Comparison of ENCODE assay signal across 30 mouse cellular contexts in the genomic region with DNA sequence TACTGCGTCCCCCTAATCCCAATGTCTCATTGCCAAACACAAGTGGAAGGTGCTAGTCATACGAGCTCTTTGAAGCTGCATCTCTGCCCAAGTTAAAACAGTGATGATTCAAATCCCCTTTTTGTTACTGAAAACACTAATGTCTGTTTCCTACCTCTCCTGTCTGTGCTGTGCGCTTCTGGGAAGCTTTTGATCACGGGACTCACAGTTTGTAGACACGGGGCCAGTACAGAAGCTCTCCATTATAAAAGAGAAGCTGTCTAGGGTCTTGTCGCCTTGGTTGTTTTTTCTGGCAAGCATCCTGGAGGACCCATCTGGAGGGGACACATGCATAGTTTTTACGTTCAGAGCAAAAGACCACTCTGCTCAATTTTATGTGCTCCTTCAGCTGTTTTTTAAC. TPM values are rescaled to one million over a fixed set of nuclear protein-coding genes. Genes with fewer than 3 reads are reported as not detected.
"Had no signal": no experiment of that assay in that cellular context is flagged by ENCODE, and none has a peak within 500 bp of the region (broad histone marks: within the 10 kb centered on the region; RNA-seq: fewer than 3 reads in every experiment).

No protein-coding gene starts in this region.

- H3K27ac ChIP-seq: gastrocnemius, adult 2 months; heart, embryonic 10.5 days; hindbrain, embryonic 10.5 days; hindbrain, embryonic 12.5 days; hindbrain, embryonic 14.5 days; intestine, embryonic 15.5 days; layer of hippocampus, adult 2 months; left cerebral cortex, adult 2 months; limb, embryonic 10.5 days; limb, embryonic 12.5 days; liver, embryonic 13.5 days had no signal

- H3K9me3 ChIP-seq: heart, embryonic 10.5 days; hindbrain, embryonic 10.5 days; hindbrain, embryonic 12.5 days; intestine, embryonic 15.5 days; limb, embryonic 10.5 days; limb, embryonic 12.5 days; liver, embryonic 13.5 days had no signal

- DNase-seq: gastrocnemius, adult 2 months; gastrocnemius, postnatal 10 days; gastrocnemius, postnatal 25 days; heart, adult 18-20 months; heart, postnatal 10 days; heart, postnatal 4 days; kidney, adult 18-20 months; kidney, adult 8-10 months; kidney, postnatal 10 days; kidney, postnatal 25 days; kidney, postnatal 4 days; liver; liver, embryonic 13.5 days had no signal

- H3K36me3 ChIP-seq: heart, embryonic 10.5 days; hindbrain, embryonic 10.5 days; hindbrain, embryonic 12.5 days; intestine, embryonic 15.5 days; limb, embryonic 10.5 days; limb, embryonic 12.5 days; liver, embryonic 13.5 days had no signal

- H3K4me2 ChIP-seq: hindbrain, embryonic 12.5 days; hindbrain, embryonic 14.5 days; intestine, embryonic 15.5 days; limb, embryonic 12.5 days; liver, embryonic 11.5 days; liver, embryonic 13.5 days had no signal

- H3K4me1 ChIP-seq: heart, embryonic 10.5 days; hindbrain, embryonic 10.5 days; hindbrain, embryonic 12.5 days; intestine, embryonic 15.5 days; limb, embryonic 10.5 days; liver, embryonic 13.5 days had no signal

- H3K27me3 ChIP-seq: hindbrain, embryonic 12.5 days; intestine, embryonic 15.5 days; limb, embryonic 12.5 days; liver, embryonic 13.5 days had no signal

- H3K4me3 ChIP-seq: gastrocnemius, adult 2 months; heart, embryonic 10.5 days; hindbrain, embryonic 10.5 days; hindbrain, embryonic 12.5 days; intestine, embryonic 15.5 days; layer of hippocampus, adult 2 months; left cerebral cortex, adult 2 months; limb, embryonic 10.5 days; limb, embryonic 12.5 days; liver, embryonic 13.5 days had no signal

- ATAC-seq: hindbrain, embryonic 16.5 days; inflammation-experienced regulatory T-cells, adult 6 months; intestine, embryonic 15.5 days; intestine, postnatal 0 days had no signal

- H3K9ac ChIP-seq: hindbrain, embryonic 12.5 days; hindbrain, embryonic 14.5 days; intestine, embryonic 15.5 days; limb, embryonic 12.5 days; liver, embryonic 13.5 days had no signal

RNA-seq across cellular contexts. Expression of gene Gm15217, which starts 21.9 kb away (rescaled TPM):
- polyA plus RNA-seq: heart, embryonic 14.5 days; heart, embryonic 16.5 days; hindbrain, embryonic 10.5 days; hindbrain, embryonic 12.5 days; hindbrain, embryonic 14.5 days; hindbrain, embryonic 16.5 days; inflammation-experienced regulatory T-cells, adult 6 months; intestine, postnatal 0 days; kidney, embryonic 14.5 days; limb, embryonic 12.5 days; limb, embryonic 14.5 days; liver, embryonic 11.5 days; liver, embryonic 13.5 days had no signal

RNA-seq across cellular contexts. Expression of gene Bmp4, which starts 33.2 kb away (rescaled TPM):
- polyA plus RNA-seq: inflammation-experienced regulatory T-cells, adult 6 months had no signal
